Mouse (Mus musculus) spleen, postnatal 4 days (tissue): Measurements from ENCODE around the gene Rab3d.
A peak's percentile ranks its signal among the peaks of the same experiment; 100 is the strongest.

Experiments
- DNase-seq, 2 experiments: peaks; one replicate each; pipeline ENCODE4 v3.0.0; 2022; ENCODE audit warnings: low spot score in 2 of 2

Rab3d gene

DNA sequence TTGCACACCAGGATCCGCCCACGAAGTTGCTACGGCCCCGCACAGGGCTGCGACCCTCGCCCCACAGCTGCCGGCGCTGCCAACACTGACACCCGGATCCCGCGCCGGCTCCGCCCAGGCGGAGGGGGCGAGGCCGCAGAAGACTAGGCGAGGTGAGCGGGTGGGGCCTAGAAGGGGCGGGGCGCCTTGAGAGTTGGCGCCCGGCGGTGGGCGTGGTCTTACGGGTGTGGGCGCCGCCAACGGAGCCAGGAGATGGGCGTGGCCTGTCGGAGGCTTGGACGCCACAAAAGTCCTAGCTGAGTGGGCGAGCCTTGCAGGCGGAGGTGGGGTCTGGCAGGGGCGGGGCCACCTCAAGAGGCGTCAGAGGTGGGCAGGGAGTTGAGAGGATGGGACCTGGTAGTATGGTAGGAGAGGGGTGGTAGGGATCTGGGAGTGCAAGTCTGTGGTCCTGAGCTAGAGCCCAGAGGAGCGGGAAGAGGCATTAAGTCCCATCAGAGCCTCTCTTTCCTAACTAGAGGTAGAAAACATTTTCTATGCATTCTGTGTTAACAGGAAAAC is at the start of gene Rab3d:
TSS of gene Rab3d (minus strand) at position 158 of the 558 bp plus-strand sequence.
- DNase-seq, result peak; percentile 97 to 98

DNA sequence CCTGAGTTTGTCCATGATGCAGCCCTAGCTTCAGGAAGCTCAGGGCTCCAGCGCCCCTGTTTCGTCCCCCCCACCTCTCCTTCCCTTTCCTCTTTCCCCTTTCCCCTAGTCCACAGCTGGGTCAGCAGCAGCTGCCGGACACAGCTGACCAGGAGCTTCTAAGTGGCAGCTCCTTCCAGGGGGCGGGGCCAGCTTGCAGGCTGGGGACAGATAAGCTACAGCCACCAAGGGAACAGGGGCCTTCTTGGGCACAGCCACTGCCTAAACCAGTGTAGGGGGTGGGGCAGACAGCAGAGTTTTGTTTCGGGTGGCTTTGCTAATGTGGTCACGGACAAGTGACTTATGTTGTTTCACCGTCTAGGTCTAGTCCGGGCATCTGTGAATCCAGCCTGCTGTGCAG is 45.4 kb upstream of the Rab3d start, which contains the start of gene Epor:
TSS of gene Epor (minus strand) at position 90 of the 400 bp plus-strand sequence.
- DNase-seq, result peak; percentile 86 to 90

DNA sequence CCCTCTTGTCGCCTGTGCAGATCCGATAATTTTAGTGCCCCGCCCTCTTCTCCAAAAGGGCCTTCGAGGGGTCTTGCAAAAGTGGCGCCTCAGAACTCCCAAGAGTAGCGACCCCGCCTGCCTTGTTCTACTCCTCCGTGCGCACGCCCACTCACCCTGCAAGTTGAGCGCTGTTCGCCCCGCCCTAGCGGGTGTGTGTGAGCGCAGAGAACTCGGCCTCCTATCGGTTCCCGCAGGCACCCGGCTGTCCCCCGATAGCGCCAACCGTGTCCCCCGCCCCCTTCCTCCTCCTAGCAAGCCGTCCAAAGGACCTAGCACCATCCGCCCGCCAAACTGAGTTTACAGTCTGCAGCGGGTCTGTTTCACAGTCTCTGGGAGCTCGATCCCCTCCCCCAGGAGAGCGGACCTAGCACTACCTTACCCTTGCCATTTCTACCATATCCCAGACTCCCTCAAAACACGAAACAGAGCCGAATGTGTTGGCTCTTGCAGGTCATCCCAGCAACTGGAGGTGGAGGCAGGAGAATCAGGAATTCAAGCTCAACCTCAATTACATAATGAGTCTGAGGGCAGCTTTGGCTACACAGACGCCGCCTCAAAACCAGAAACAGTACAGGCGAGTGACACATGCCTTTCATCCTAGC is 44.5 kb upstream of the Rab3d start:
- DNase-seq, result peak; percentile 95

DNA sequence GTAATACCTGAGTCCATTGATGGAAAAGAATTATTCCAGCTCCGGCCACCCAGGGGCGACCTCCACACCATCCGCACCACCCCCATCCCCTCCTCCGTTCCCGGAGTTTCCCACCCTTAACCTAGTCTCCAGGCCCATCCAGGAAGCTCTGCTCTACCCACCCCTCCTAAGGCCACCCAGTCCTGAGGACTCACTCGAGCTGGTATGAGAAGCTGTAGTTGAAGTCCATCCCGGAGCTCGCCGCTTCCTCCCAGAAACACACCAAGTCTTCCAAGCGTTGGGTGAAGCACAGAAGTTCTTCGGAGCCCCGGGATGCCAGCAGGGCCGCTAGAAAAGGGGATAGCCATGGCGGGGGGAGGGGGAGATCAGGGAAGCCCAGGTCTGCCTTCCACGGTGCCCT is 44.0 kb upstream of the Rab3d start:
- no peak for DNase-seq

DNA sequence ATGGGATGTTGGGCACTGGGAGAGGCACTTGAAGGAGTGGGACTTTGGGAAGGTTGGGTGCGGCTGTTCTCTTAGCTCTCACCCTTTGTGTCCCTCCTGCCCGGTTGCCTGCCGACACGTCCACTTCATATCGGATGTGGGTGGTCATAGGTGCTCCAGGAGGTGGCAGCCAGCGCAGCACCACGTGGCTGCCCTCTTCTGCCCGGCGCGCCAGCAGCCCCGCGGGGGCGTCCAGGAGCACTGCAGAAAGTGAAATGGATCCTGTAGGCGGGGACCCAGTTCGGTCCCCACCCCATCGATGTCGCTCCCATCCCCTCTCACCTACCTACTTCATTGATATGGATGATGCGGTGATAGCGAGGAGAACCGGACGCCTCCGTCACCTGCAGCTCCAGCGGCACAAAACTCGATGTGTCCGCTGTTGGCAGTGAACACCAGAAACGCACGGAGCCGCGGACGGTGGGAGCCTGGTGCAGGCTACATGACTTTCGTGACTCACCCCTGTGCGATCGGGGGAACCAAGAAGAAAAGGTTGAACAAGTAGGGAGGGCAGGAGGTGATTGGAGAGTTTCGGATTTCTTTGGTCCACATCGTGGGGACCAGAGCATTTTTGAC is 43.5 kb upstream of the Rab3d start:
- peak; percentile 50 to 75 for DNase-seq

DNA sequence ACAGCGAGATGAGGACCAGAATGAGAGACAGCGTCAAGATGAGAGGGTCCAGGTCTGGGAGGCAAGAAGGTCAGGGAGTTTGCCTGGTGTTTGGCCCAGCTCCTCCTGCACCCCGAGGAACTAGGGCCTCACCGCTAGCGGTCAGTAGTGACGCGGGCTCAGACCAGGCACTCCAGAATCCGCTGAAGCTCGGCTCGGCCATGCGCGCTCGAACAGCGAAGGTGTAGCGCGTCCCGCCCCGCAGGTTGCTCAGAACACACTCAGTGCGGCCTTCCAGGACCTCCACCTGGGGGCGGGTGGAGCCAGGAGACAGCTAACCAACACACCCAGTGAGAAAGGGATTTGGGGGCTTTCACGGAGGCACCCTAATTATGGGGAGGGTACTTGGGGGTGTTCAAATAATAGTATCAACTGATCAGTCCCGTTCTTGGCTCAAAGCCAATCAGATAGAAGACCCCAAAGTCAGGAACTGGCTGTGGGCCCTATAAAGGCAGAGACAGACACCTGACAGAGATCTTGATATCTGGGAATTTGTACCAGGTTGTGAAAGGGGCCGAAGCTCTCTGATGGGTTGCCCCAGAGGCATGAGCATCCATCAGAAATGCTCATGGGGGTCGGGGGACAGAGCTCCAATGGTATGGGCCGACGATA is 42.7 kb upstream of the Rab3d start:
- DNase-seq, result no peak

DNA sequence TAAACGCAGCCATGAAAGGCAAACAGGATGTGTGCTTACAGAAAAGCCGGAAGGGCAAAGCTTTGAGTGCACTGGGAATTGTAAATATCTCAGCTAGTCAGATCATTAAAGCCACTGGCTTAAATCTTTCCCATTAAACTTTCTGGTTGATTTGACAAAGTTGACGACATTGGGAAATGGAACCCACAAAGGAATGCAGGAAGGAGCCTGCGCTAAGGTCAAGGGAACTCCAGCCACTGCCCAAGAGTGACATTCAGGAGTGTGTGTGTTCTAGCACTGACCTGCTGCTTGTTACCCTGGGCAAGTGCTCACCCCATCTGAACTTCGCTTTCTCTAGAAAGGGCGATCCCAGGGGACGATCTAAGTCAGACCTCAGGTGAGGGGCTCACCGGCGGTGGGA is 42.1 kb upstream of the Rab3d start:
- DNase-seq, result no peak

DNA sequence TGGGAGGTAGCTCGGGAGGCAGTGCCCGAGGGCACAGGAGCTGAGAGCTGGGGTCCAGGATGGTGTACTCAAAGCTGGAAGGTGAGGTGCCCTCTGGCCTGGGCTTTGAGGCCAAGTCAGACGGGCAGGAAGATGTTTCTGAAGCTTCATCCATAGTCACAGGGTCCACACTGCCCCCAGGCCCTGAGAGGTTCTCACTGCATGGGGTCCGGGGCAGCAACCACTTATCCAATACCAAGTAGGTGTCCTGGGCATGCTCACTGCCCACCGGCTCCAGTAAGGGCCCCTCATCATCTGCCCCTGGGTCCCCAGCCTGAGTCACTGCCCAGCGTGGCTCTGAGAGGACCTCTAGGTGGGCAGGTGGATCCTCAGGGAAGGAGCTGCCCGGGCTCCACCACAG is 41.3 kb upstream of the Rab3d start:
- DNase-seq, result no peak

DNA sequence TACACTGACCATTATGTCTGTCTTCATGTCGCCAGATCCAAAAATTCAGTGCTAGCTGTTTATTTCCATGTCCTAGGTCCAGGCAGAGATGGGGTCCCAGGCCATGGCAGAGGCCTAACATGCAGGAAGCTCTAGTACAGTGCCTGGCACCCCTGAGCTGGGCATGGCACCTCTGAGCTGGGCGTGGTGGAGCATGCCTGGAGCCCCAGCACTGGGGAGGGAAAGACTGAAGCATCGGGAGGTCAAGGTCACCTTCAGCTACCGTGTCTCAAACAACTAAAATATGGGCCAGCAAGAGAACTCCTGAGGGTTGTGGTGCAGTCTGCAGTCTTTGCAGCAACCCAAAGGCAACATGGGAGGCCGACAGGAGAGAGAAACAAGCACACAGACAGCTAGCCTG is 40.4 kb upstream of the Rab3d start:
- DNase-seq, result peak in 1 of 2 experiments; percentile 50

DNA sequence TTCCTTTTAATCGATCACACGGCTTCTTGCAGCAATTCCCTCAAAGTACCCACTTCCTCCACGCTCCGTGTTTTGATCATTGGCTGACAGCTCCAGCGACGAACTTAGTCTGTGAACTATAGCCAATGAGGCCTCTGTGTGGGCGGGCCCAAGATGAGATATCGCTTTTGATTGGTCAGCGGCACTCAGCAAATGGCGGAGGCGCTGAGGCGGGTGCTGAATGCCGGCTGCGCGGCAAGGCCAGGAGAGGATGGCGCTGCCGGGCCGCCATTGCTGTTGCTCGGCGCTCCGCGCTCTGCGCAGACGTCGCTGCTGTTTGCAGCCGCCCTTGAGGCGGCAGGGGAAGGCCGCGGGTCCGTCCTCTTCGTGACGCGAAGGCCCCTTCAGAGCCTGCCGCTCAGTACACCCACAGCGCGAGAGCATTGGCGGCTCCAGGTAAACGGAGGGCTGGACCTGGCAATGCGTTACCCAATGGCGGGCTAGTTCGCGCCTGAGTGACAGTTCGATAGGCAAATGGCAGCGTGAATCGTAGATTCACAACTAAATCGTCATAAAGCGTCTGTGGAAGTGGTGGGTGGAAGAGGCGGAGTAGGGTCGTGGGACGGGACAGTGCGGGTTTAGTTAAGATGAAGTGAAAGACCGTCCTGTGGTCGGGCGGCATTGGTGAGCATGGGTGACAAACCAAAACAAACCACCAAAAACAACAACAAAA is 37.7 kb upstream of the Rab3d start, which contains the start of gene Swsap1:
TSS of gene Swsap1 (plus strand) at position 186 of the 712 bp plus-strand sequence.
- DNase-seq, result peak; percentile 98 to 99

DNA sequence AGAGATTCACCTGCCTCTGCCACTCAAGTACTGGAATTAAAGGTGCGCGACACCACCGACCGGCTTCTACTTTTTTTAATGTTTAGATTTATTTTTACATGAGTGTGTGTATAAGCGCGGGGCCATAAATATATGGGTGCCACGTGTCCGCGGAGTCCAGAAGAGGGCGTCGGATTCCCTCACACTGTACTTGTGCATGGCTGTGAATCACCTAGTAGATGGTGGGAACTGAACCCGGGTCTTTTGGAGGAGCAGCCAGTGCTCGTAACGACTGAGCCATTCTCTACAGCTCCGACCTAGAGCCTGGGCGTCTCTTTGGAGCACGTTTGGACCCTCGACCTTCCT is 37.2 kb upstream of the Rab3d start:
- no peak for DNase-seq

DNA sequence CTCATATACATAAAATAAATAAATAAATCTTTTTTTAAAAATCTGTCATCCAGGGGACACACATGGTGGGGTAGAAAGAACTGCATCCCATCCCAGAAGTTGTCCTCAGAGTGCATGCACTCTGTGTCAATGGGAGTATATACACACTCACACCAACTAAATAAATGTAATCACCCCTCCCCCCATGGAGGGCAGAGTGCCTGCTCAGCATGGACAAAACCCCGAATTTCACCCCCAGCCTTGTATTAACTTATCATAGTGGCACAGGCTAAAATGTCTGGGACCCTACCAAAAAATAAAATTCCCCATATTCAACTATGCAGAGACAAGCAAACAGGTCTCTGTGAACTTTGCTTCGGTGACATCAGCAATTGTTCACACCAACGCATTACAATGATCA is 36.6 kb upstream of the Rab3d start:
- no peak for DNase-seq

DNA sequence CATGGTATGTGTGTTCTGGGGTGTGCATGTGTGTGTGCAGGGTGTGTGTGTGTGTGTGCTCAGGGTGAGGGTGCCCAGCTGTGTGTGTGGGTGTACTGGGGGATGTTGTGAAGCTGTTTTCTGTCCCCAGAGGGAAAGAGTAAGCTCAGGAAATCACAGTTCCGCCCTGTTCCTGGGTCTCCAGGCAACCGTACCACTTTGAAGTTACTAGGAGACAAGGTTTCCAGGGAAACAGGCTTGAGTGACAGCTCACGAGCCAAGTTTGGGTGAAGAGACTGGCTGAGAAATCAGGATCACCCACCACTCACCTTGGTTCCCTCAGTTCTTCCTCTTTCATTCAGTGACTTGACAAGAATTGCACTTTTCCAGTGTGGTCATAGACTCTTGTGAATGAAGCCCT is 35.6 kb upstream of the Rab3d start:
- no peak for DNase-seq

DNA sequence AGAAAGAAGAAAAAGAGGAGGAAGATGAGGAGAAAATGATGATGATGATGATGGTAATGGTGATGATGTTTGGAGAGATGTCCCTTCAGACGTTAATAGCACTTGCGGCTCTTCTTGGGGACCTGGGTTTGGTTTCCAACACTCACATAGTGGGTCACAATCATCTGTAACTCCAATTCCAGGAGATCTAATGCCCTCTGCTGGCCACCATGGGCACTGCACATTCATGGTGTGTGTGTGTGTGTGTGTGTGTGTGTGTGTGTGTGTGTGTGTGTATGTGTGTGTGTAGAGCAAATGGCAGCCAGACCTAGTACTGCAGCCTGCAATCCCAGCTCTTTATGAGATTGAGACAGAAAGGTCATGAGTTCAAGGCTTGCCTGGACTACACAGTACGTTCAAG is 34.0 kb upstream of the Rab3d start:
- DNase-seq, result no peak

DNA sequence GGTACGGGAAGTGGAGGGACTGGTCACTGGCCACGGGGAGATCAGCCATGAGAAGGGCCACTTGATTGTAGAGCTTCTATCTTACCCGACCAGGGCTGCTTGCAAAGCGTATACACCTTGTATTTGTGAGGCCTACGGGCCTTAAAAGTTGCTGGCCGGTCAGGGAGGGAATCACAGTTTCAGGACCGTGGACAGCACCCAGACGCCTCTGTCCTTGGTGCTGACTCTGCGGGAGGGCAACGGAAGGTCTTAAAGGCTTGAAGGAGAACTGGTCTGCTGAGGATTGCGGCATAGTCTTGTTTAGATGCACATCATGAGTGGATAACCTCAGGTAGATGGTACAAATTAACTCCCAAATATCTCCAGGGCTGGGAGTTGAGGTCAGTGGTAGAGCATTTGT is 32.3 kb upstream of the Rab3d start:
- peak; percentile 76 to 94 for DNase-seq

DNA sequence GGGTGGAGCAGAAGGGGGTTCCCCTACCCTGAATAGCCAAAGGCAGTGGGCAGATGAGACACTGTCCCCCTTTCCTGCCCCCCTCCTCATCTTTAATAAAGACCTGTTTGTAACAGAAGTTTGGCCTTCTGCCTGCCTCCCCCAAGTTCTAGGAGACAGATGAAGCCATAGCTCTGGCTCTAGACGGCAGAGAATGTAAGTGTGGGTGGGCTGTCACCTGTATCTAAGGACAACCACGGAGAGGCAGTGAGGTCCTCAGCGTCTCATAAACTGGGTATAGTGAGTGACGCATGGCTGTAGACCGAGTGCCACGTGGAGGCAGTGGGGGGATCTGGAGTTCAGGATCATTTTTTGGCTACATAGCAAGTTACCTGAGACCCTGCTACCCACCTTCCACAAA is 30.8 kb upstream of the Rab3d start:
- DNase-seq, result no peak

DNA sequence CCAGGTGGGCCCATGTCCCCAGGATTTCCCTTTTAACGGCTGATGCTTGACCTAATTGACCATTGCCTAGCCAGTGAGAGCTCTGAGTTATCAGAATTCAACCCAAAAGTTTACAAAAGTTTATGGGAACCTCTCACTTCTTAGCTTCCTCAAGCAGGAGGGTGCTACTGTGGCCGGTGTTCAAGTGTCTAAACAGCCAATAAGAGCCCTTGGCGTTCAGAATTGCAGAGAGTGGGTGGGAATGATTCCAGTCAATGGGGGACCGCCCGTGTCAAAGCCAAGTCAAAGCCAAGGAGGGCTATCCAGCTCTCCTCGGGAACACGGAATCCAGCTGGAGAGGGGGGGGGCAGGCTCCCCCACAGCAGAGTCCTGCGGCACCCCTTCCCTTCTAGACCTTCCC is 30.2 kb upstream of the Rab3d start:
- no peak for DNase-seq

DNA sequence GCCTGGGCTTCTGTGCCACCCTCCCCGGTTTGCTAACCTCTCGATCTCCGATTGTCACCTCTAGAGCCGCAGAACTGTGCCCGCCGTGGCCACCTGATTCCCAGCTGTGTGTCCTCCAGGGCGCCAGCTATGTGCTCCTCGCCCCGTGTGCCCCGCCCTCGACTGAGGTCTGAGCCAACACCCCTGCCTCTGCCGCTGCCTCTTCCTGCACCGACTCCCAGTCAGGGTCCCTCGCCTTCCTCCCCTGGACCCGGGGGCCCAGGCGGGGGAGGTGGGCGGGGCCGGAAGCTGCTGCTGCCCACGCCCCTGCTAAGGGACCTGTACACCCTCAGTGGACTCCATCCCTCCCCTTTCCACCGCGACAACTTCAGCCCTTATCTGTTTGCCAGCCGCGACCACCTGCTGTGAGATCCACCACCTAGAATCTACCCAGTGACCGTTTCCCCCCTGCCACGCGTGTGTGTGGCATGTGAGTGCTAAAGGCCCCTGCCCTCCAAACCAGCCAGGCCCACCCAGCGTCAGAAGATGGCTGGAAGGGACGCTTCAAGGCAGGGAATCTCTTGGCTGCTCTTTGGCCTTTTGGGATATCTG is 29.6 kb upstream of the Rab3d start:
- DNase-seq, result no peak

DNA sequence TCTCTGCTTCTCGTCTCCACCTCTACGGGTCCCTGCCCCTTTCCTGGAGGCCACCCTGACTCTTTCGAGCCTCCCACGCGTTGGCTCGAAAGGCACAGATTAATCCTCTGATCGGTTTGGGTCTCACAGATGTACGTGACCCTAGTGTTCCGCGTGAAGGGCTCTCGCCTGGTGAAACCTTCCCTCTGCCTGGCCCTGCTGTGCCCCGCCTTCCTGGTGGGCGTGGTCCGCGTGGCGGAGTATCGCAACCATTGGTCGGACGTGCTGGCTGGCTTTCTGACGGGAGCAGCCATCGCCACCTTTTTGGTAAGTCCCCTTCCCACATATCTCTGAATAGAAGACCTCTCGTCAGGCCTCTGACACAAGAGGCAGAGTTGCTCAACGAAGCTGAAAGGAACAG is 26.3 kb upstream of the Rab3d start:
- DNase-seq, result peak in 1 of 2 experiments; percentile 65

DNA sequence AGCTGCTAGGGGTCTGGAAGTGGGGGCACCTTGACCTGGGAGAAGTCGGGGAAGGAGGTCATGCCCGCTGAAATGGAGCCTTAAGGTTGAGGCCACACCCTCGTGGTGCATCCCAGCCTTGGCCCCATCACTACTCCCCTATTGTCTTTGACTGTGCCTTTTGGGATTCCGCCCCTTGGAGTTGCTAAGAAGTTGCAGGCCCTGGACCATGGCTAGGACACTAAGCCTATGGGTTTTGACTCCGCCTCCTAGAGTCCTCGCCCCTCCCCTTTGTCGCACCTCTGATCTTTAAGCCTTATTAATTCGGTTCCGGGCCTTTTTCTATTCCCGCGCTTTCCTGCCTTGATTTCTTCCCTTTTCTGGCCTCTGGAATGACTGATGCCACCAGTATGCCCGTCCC is 25.6 kb upstream of the Rab3d start:
- DNase-seq, result no peak

DNA sequence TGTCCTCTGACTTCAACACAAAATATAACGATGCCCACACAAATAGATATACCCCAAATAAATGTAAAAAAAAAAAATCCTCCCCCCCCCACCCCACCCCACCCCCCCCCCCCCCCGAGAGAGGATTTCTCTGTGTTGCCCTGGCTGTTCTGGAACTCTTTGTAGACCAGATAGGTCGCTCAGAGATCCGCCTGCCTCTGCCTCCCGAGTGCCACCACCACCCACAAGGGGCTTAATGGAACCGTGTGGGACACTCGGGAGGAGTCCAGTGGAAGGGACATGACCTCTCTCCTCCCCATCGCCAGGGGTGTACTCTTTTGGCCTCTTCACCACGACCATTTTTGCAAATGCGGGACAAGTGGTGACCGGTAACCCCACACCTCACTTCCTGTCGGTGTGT is 25.1 kb upstream of the Rab3d start:
- DNase-seq, result no peak
